Mouse (Mus musculus) embryonic facial prominence, embryonic 11.5 days (tissue): ENCODE data around the gene Tmem266. TPM values are rescaled to one million over a fixed set of nuclear protein-coding genes. Genes with fewer than 3 reads are reported as not detected.

ENCODE experiments used
- ATAC-seq: fragments of 200-750 bp; cut with Nextera tagmentation; replicated peaks from 2 replicates; pipeline ENCODE4 v1.8.0; 2017; ENCODE audit warnings: low read depth; ENCODE audit not compliant: insufficient number of reproducible peaks, low FRiP score, low TSS enrichment
- DNase-seq: peaks from one replicate; pipeline ENCODE4 v3.0.0-alpha.2; 2015; ENCODE audit warnings: low spot score
- H3K27ac ChIP-seq: fragments of 300-500 bp; sonication (generic); replicated peaks from 2 replicates; pipeline ENCODE4 v1.5.1; 2014; ENCODE audit warnings: mild to moderate bottlenecking, low read depth, low read length, control low read depth
- H3K27me3 ChIP-seq: fragments of 300-500 bp; sonication (generic); 2 replicates; pipeline ENCODE4 v1.6.1; 2014; ENCODE audit warnings: mild to moderate bottlenecking, low read length, moderate library complexity, mixed read lengths; ENCODE audit not compliant: control insufficient read depth, insufficient read depth
- H3K36me3 ChIP-seq: fragments of 300-500 bp; sonication (generic); replicated peaks from 2 replicates; pipeline ENCODE4 v1.6.1; 2014; ENCODE audit warnings: low read depth, mild to moderate bottlenecking, low read length, moderate library complexity, mixed read lengths; ENCODE audit not compliant: control insufficient read depth, insufficient read depth
- H3K4me1 ChIP-seq: fragments of 300-500 bp; sonication (generic); 2 replicates; pipeline ENCODE4 v1.6.1; 2014; ENCODE audit warnings: low read length, mixed read lengths; ENCODE audit not compliant: control insufficient read depth, insufficient read depth
- H3K4me2 ChIP-seq: fragments of 300-500 bp; sonication (generic); 2 replicates; pipeline ENCODE4 v1.6.1; 2014; ENCODE audit warnings: low read depth, mild to moderate bottlenecking, control low read depth, low read length, moderate library complexity
- H3K4me3 ChIP-seq: fragments of 300-500 bp; sonication (generic); 2 replicates; pipeline ENCODE4 v1.5.1; 2014; ENCODE audit warnings: low read depth, low read length, control low read depth
- H3K9ac ChIP-seq: fragments of 300-500 bp; sonication (generic); replicated peaks from 2 replicates; pipeline ENCODE4 v1.6.1; 2014; ENCODE audit warnings: mild to moderate bottlenecking, control low read depth, low read length
- H3K9me3 ChIP-seq: fragments of 300-500 bp; sonication (generic); replicated peaks from 2 replicates; pipeline ENCODE4 v1.6.1; 2016; ENCODE audit warnings: mild to moderate bottlenecking, low read length, inconsistent platforms, mixed read lengths; ENCODE audit not compliant: control insufficient read depth
- WGBS: fragments of 180-500 bp; shearing (Covaris S2); extraction: QIAGEN DNeasy Blood & Tissue Kit; methylation state at CpG from one replicate; pipeline ENCODE4 v1.1.7; 2014; 5-methylcytosine and 5-hydroxymethylcytosine counted together
- polyA plus RNA-seq: library from polyadenylated mRNA; unstranded; fragments of >200 nt; fragmentation: Nextera tagmentation; extraction: Ambion mirVana; gene quantifications from 2 replicates; pipeline ENCODE4 v1.2.1, GENCODE M21; 2014

Gene Tmem266
- polyA plus RNA-seq, 1 experiment from 2014 or later: 0.17 TPM

DNA sequence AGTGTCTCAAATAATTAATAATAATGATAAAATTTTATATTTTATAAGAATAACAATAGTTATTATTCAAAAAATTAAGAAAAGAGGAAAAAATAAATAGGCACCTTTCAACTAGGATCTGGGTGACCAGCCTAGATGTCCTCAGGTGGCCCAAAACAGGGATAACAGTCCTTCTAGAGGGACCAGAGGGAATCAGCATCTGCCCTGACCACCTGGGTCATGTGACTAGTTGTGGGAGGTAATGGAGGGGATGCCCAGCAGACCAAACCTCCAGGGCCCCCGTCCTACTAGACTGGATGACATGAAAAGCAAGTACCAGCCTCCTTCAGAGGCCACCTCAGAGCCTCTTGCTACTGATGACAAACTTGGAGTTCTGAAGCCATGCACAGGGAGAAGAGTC is 122.4 kb downstream of the Tmem266 start:
- 79% methylated on average over 1 of the region's 1 CpGs for WGBS
- no peak overlapping the region for H3K27ac ChIP-seq
- no peaks in the 10 kb centered on the region for H3K27me3 ChIP-seq
- H3K9ac ChIP-seq: no peak overlapping the region
- H3K4me2 ChIP-seq: no peak overlapping the region
- no peaks in the 10 kb centered on the region for H3K9me3 ChIP-seq
- no peaks in the 10 kb centered on the region for H3K4me1 ChIP-seq
- no peak overlapping the region for H3K4me3 ChIP-seq
- no peak for DNase-seq
- no peaks in the 10 kb centered on the region; the same call in 1 of the 2 replicates for H3K36me3 ChIP-seq
- ATAC-seq: no peak

DNA sequence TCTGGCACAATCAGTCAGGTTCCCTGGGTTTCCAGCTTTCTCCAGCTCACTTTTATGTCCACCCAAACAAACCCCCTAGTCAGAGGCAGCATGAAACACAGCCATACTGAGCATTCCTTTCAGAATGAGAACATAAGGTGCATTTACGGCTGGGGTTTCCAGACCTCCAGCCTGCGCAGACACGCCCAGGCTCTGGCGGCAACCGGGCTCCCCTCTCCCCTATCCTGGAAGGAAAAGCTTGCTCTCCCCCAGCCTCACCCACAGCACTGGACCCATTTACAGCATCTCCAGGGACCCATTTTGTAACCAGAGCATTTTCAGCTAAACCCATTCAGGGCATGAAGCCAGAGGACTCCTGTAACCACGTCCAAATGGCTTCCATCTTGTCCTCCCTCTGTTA is 123.3 kb downstream of the Tmem266 start:
- Histone ChIP-seq H3K4me2 (no peak overlapping the region), H3K9ac (no peak overlapping the region), H3K9me3 (no peaks in the 10 kb centered on the region), H3K36me3 (no peaks in the 10 kb centered on the region; the same call in 1 of the 2 replicates), H3K27me3 (no peaks in the 10 kb centered on the region), H3K4me1 (no peaks in the 10 kb centered on the region), H3K4me3 (no peak overlapping the region), H3K27ac (no peak overlapping the region)
- no peak for ATAC-seq
- DNase-seq: no peak
- WGBS: 83% methylated on average over 6 of the region's 6 CpGs

DNA sequence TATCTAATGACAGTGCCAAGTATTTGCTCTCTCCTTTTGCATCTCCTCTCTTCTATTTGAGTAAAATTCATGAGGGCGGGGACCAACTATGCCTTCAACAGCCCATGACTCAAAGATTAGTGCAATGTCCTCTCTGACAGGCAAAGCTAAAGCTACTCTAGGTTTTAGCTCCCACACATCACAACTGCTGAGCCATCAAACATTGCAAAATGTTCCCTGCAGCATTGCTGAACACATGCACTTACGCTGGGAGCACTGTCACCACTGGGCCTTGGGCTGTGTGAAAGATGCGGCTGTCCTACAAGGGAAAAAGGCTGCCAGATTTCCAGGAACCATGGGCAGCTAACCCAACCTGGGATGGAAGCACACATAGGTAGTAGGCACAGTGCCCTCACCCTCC is 124.7 kb downstream of the Tmem266 start:
- no peak overlapping the region for H3K9ac ChIP-seq
- no peaks in the 10 kb centered on the region for H3K9me3 ChIP-seq
- no peak overlapping the region for H3K4me2 ChIP-seq
- no peaks in the 10 kb centered on the region for H3K4me1 ChIP-seq
- WGBS: 91% methylated on average over 3 of the region's 3 CpGs
- no peaks in the 10 kb centered on the region; the same call in 1 of the 2 replicates for H3K36me3 ChIP-seq
- no peak overlapping the region for H3K27ac ChIP-seq
- H3K4me3 ChIP-seq: no peak overlapping the region
- H3K27me3 ChIP-seq: no peaks in the 10 kb centered on the region
- DNase-seq: no peak
- ATAC-seq: no peak

DNA sequence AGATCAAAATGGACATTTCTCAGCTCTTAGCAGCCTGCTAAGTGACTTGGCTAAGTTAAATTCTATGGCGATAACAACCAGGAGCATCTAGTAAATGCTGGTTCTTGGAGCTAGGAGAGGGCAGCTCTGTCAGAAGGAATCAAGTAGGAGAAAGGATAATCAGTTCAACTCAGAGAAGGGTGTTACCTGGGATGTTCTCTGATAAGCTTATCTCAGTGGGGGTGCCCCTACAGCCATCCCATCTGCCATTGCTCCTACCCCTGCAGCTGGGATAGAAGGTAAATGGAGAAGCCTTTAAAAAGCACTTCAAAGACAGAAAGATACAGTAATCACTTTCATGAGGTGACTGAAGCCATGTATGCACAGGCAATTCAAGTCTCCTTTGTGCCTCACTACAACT is 126.2 kb downstream of the Tmem266 start:
- H3K9ac ChIP-seq: no peak overlapping the region
- no peaks in the 10 kb centered on the region for H3K27me3 ChIP-seq
- no peaks in the 10 kb centered on the region; the same call in 1 of the 2 replicates for H3K36me3 ChIP-seq
- DNase-seq (no peak), ATAC-seq (no peak)
- no peaks in the 10 kb centered on the region for H3K4me1 ChIP-seq
- H3K9me3 ChIP-seq: no peaks in the 10 kb centered on the region
- H3K4me2 ChIP-seq: no peak overlapping the region
- H3K4me3 ChIP-seq: no peak overlapping the region
- no peak overlapping the region for H3K27ac ChIP-seq
- 90% methylated on average over 1 of the region's 1 CpGs for WGBS

- Histone ChIP-seq H3K4me2 (no peak overlapping the region), H3K27me3 (no peaks in the 10 kb centered on the region), H3K9ac (no peak overlapping the region), H3K4me3 (no peak overlapping the region), H3K27ac (no peak overlapping the region), H3K9me3 (no peaks in the 10 kb centered on the region), H3K4me1 (no peaks in the 10 kb centered on the region), H3K36me3 (no peaks in the 10 kb centered on the region)
- no peak for DNase-seq
- 91% methylated on average over 5 of the region's 5 CpGs for WGBS
- no peak for ATAC-seq
These were observed 126.7 kb downstream of the Tmem266 start for GRCm38 (mm10) chr9:55453366-55453765.

- Histone ChIP-seq H3K4me1 (no peaks in the 10 kb centered on the region), H3K4me2 (no peak overlapping the region), H3K36me3 (no peaks in the 10 kb centered on the region), H3K9ac (no peak overlapping the region), H3K4me3 (no peak overlapping the region), H3K27ac (no peak overlapping the region), H3K9me3 (no peaks in the 10 kb centered on the region), H3K27me3 (no peaks in the 10 kb centered on the region)
- ATAC-seq: no peak
- 72% methylated on average over 1 of the region's 1 CpGs for WGBS
- DNase-seq: peak; percentile 63
These were observed 141.7 kb downstream of the Tmem266 start for GRCm38 (mm10) chr9:55468397-55468796.

DNA sequence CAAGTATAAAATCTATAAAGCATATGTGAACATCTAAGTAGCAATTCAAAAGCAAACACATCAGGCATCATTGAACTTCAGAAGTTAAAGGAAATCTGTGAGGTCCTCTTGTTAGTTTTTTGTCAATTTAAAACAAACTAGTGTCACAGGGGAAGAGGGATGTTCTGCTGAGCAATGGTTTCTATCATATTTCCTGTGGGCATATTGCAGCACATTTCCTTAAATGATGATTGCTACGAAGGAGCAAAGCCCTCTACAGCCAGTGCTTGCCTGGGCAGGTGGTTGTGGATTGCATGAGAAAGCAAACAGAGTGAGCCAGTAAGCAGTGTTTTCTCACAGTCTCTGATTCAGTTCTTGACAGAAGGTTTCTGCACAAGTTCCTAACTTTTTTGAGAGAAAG is 149.4 kb downstream of the Tmem266 start:
- H3K4me1 ChIP-seq: no peaks in the 10 kb centered on the region
- H3K36me3 ChIP-seq: no peaks in the 10 kb centered on the region
- H3K4me2 ChIP-seq: no peak overlapping the region

GRCm38 (mm10) chr9:55478699-55479098 is 152.0 kb downstream of the Tmem266 start:
- no peak overlapping the region for H3K4me3 ChIP-seq
- no peak overlapping the region for H3K27ac ChIP-seq
- no peak for DNase-seq
- ATAC-seq: no peak
- no peak overlapping the region for H3K4me2 ChIP-seq
- H3K36me3 ChIP-seq: no peaks in the 10 kb centered on the region
- no peak overlapping the region for H3K9ac ChIP-seq
- no peaks in the 10 kb centered on the region for H3K9me3 ChIP-seq
- no peaks in the 10 kb centered on the region for H3K27me3 ChIP-seq
- H3K4me1 ChIP-seq: no peaks in the 10 kb centered on the region

More for the DNA sequence above, 149.4 kb downstream of the Tmem266 start:
- ATAC-seq: no peak
- Histone ChIP-seq H3K9me3 (no peaks in the 10 kb centered on the region), H3K4me3 (no peak overlapping the region), H3K9ac (no peak overlapping the region), H3K27ac (no peak overlapping the region), H3K27me3 (no peaks in the 10 kb centered on the region)
- DNase-seq: no peak
- 73% methylated on average over 1 of the region's 1 CpGs for WGBS
